Mouse (Mus musculus) forebrain, embryonic 13.5 days (tissue): ENCODE results near the gene Zfp473. TPM values are rescaled to one million over a fixed set of nuclear protein-coding genes. Genes with fewer than 3 reads are reported as not detected.

Experiments
- ATAC-seq: fragments of 200-750 bp; cut with Nextera tagmentation; 2 replicates; pipeline ENCODE4 v1.8.0; 2017
- H3K27ac ChIP-seq: fragments of 300-500 bp; sonication (generic); 2 replicates; pipeline ENCODE4 v1.5.1; 2015; ENCODE audit warnings: inconsistent platforms, mild to moderate bottlenecking, moderate library complexity
- H3K27me3 ChIP-seq: fragments of 300-500 bp; sonication (generic); 2 replicates; pipeline ENCODE4 v1.6.1; 2015; ENCODE audit warnings: mild to moderate bottlenecking, inconsistent platforms
- H3K36me3 ChIP-seq: fragments of 300-500 bp; sonication (generic); 2 replicates; pipeline ENCODE4 v1.6.1; 2015; ENCODE audit warnings: mild to moderate bottlenecking, inconsistent platforms; ENCODE audit not compliant: poor library complexity, severe bottlenecking
- H3K4me1 ChIP-seq: fragments of 300-500 bp; sonication (generic); 2 replicates; pipeline ENCODE4 v1.6.1; 2015; ENCODE audit warnings: inconsistent platforms
- H3K4me2 ChIP-seq: fragments of 300-500 bp; sonication (generic); 2 replicates; pipeline ENCODE4 v1.6.1; 2015; ENCODE audit warnings: inconsistent platforms, mild to moderate bottlenecking, moderate library complexity
- H3K4me3 ChIP-seq: fragments of 300-500 bp; sonication (generic); 2 replicates; pipeline ENCODE4 v1.5.1; 2015; ENCODE audit warnings: mild to moderate bottlenecking, inconsistent platforms
- H3K9ac ChIP-seq: fragments of 300-500 bp; sonication (generic); 2 replicates; pipeline ENCODE4 v1.6.1; 2015; ENCODE audit warnings: mild to moderate bottlenecking, inconsistent platforms
- H3K9me3 ChIP-seq: fragments of 300-500 bp; sonication (generic); replicated peaks from 2 replicates; pipeline ENCODE4 v1.6.1; 2016; ENCODE audit warnings: inconsistent platforms
- WGBS: fragments of 180-500 bp; shearing (Covaris S2); methylation state at CpG from one replicate; pipeline ENCODE4 v1.1.7; 2015; 5-methylcytosine and 5-hydroxymethylcytosine counted together
- polyA plus RNA-seq: library from polyadenylated mRNA; unstranded; fragments of >200 nt; fragmentation: Nextera tagmentation; extraction: Ambion mirVana; gene quantifications from 2 replicates; pipeline ENCODE4 v1.2.1, GENCODE M21; 2015

The Zfp473 gene
- polyA plus RNA-seq, 1 experiment from 2014 or later: 1.4 TPM

GRCm38 (mm10) chr7:44688890-44689289 is 62.0 kb downstream of the Zfp473 start:
- Histone ChIP-seq H3K27me3 (no peaks in the 10 kb centered on the region), H3K36me3 (no peaks in the 10 kb centered on the region), H3K4me3 (no peak overlapping the region), H3K9ac (no peak overlapping the region), H3K9me3 (no peaks in the 10 kb centered on the region), H3K4me1 (peaks cover 21% of the 10 kb centered on the region), H3K4me2 (no peak overlapping the region), H3K27ac (no peak overlapping the region)
- 69% methylated on average over 3 of the region's 3 CpGs for WGBS
- ATAC-seq: no peak

- Histone ChIP-seq H3K9ac (peak overlapping the region; percentile 43; the same call in 1 of the 2 replicates), H3K27ac (no peak overlapping the region), H3K4me3 (no peak overlapping the region), H3K9me3 (no peaks in the 10 kb centered on the region), H3K4me2 (no peak overlapping the region), H3K4me1 (peaks cover 21% of the 10 kb centered on the region), H3K27me3 (no peaks in the 10 kb centered on the region), H3K36me3 (no peaks in the 10 kb centered on the region)
- ATAC-seq: peak; percentile 62; the same call in 1 of the 2 replicates
- WGBS: 45% methylated on average over 17 of the region's 17 CpGs
These were observed 65.1 kb downstream of the Zfp473 start for GRCm38 (mm10) chr7:44685531-44686402.

- Histone ChIP-seq H3K4me3 (no peak overlapping the region), H3K27me3 (no peaks in the 10 kb centered on the region), H3K4me2 (no peak overlapping the region), H3K9ac (no peak overlapping the region), H3K36me3 (no peaks in the 10 kb centered on the region), H3K9me3 (no peaks in the 10 kb centered on the region), H3K27ac (no peak overlapping the region), H3K4me1 (peaks cover 21% of the 10 kb centered on the region)
- WGBS: 84% methylated on average over 8 of the region's 8 CpGs
- ATAC-seq: no peak
These were observed 67.2 kb downstream of the Zfp473 start for GRCm38 (mm10) chr7:44683656-44684055.

Other genes starting within 250 kb of the Zfp473 start
- 0.13 and 0.14 TPM in 2 replicates for gene Mybpc2, start 226.4 kb downstream of the Zfp473 start, polyA plus RNA-seq
- gene Spib, start 219.0 kb downstream of the Zfp473 start, polyA plus RNA-seq: not detected in 2 replicates
- 77.8 and 89.7 TPM in 2 replicates for gene Pold1, start 202.2 kb downstream of the Zfp473 start, polyA plus RNA-seq
- gene Nr1h2, start 197.1 kb downstream of the Zfp473 start, polyA plus RNA-seq: 76.0 and 76.2 TPM in 2 replicates
- gene Napsa, start 178.7 kb downstream of the Zfp473 start, polyA plus RNA-seq: 0.53 and 0.57 TPM in 2 replicates
- gene Kcnc3, start 160.4 kb downstream of the Zfp473 start, polyA plus RNA-seq: 2.1 and 2.4 TPM in 2 replicates
- gene Myh14, start 80.2 kb downstream of the Zfp473 start, polyA plus RNA-seq: 0.49 and 0.84 TPM in 2 replicates
- gene Izumo2, start 42.3 kb downstream of the Zfp473 start, polyA plus RNA-seq: not detected in 2 replicates
- 38.7 and 39.0 TPM in 2 replicates for gene Vrk3, start 2.6 kb downstream of the Zfp473 start, polyA plus RNA-seq
- gene Nup62, start 65.0 kb upstream of the Zfp473 start, polyA plus RNA-seq: 73.5 and 83.0 TPM in 2 replicates
- gene Il4i1, start 65.3 kb upstream of the Zfp473 start, polyA plus RNA-seq: 1.2 and 1.9 TPM in 2 replicates
- 5.4 and 5.7 TPM in 2 replicates for gene Atf5, start 65.6 kb upstream of the Zfp473 start, polyA plus RNA-seq
- gene Akt1s1, start 97.9 kb upstream of the Zfp473 start, polyA plus RNA-seq: 93.1 and 95.4 TPM in 2 replicates
- gene Tbc1d17, start 98.0 kb upstream of the Zfp473 start, polyA plus RNA-seq: 81.5 and 95.5 TPM in 2 replicates
- gene Pnkp, start 106.1 kb upstream of the Zfp473 start, polyA plus RNA-seq: 34.9 and 38.1 TPM in 2 replicates
- gene Ptov1, start 118.7 kb upstream of the Zfp473 start, polyA plus RNA-seq: 558 and 574 TPM in 2 replicates
- 145 and 165 TPM in 2 replicates for gene Med25, start 141.7 kb upstream of the Zfp473 start, polyA plus RNA-seq
- 24.7 and 27.7 TPM in 2 replicates for gene Fuz, start 145.0 kb upstream of the Zfp473 start, polyA plus RNA-seq
- 81.7 and 87.2 TPM in 2 replicates for gene Ap2a1, start 178.4 kb upstream of the Zfp473 start, polyA plus RNA-seq
- 0.20 TPM in 1 of 2 replicates, not detected in the other for gene Tsks, start 192.2 kb upstream of the Zfp473 start, polyA plus RNA-seq
- gene Cpt1c, start 223.8 kb upstream of the Zfp473 start, polyA plus RNA-seq: 40.2 and 43.1 TPM in 2 replicates
- 815 and 859 TPM in 2 replicates for gene Prmt1, start 235.5 kb upstream of the Zfp473 start, polyA plus RNA-seq
- gene Irf3, start 246.6 kb upstream of the Zfp473 start, polyA plus RNA-seq: 67.9 and 72.7 TPM in 2 replicates
- 40.5 and 45.6 TPM in 2 replicates for gene Bcl2l12, start 247.7 kb upstream of the Zfp473 start, polyA plus RNA-seq